Mouse (Mus musculus): ENCODE measurements at regions not wholly inside any gene's neighbourhood (a gene's known extent, or its start where the extent isn't known, plus 50 kb on each side); places are given as distances from the start of the nearest gene placed in this dataset.

- TF ChIP-seq CTCF (IDR thresholded peaks at IDR 0.05; ENCODE audit: insufficient read depth, low read depth, low read length) = no peak
- no peak for TF ChIP-seq POLR2A (IDR thresholded peaks at IDR 0.05; ENCODE audit: insufficient read depth, low read depth, low read length)
These were observed 366.7 kb downstream of the Wdr72 start for GRCm38 (mm10) chr9:74476830-74477229.
